8 mouse cellular contexts compared by ENCODE assay signal in genomic region chr7:141562421-141562851, GRCm38 (mm10). TPM values are rescaled to one million over a fixed set of nuclear protein-coding genes. Genes with fewer than 3 reads are reported as not detected.
DNase-seq lines count a peak whose midpoint lies in the region; ATAC-seq and TF ChIP-seq lines count a peak whose summit lies in the region.

No protein-coding gene starts in this region.

- ATAC-seq in intestine, embryonic 14.5 days (replicated peaks; ENCODE audit: low FRiP score, low TSS enrichment, low read depth) = peak; percentile 52; the same call in 1 of the 2 replicates
- ATAC-seq in midbrain, embryonic 15.5 days (replicated peaks) = peak; percentile 65

- H3K27ac ChIP-seq in thymus, adult 2 months (ENCODE audit: control insufficient read depth, insufficient read depth, low read length) = no peak overlapping the region
- H3K27ac ChIP-seq in intestine, embryonic 14.5 days (ENCODE audit: low read depth) = peak overlapping the region; percentile 80
- peak overlapping the region; percentile 90 for H3K27ac ChIP-seq in midbrain, embryonic 15.5 days

- 2% methylated on average over 33 of the region's 33 CpGs for whole genome bisulfite sequencing in thymus, adult 2 months
- under 1% methylated on average over 33 of the region's 33 CpGs for WGBS in intestine, embryonic 14.5 days
- under 1% methylated on average over 33 of the region's 33 CpGs for WGBS in midbrain, embryonic 15.5 days

- peak overlapping the region; percentile 91 for H3K9ac ChIP-seq in intestine, embryonic 14.5 days (ENCODE audit: low read length)
- peak overlapping the region; percentile 98 for H3K9ac ChIP-seq in midbrain, embryonic 15.5 days

- peak; percentile 47 for DNase-seq in cerebellum, adult 8-10 months
- no peak for DNase-seq in cerebellum, adult 18-20 months
- DNase-seq in thymus, adult 2 months = no peak
- no peak for DNase-seq in thymus, adult 18-20 months
- DNase-seq in intestine, embryonic 14.5 days (ENCODE audit: low spot score) = no peak
- no peak for DNase-seq in spleen, postnatal 36 days (ENCODE audit: low spot score in 2 of 2)
- no peak for DNase-seq in embryo, embryonic 11 days

- no peaks in the 10 kb centered on the region for H3K27me3 ChIP-seq in thymus, adult 2 months (ENCODE audit: control insufficient read depth, insufficient read depth, low read length)
- no peaks in the 10 kb centered on the region for H3K27me3 ChIP-seq in intestine, embryonic 14.5 days (replicated peaks; ENCODE audit: control insufficient read depth, insufficient read depth, low read length)
- H3K27me3 ChIP-seq in midbrain, embryonic 15.5 days (replicated peaks) = no peaks in the 10 kb centered on the region

- peak overlapping the region; percentile 64 for H3K4me3 ChIP-seq in thymus, adult 2 months (ENCODE audit: control insufficient read depth, insufficient read depth, low read length)
- peak overlapping the region; percentile 96 for H3K4me3 ChIP-seq in intestine, embryonic 14.5 days (ENCODE audit: low read depth, low read length)
- peak overlapping the region; percentile 93 for H3K4me3 ChIP-seq in midbrain, embryonic 15.5 days

- no peaks in the 10 kb centered on the region for H3K9me3 ChIP-seq in intestine, embryonic 14.5 days (ENCODE audit: control insufficient read depth, low read length)
- no peaks in the 10 kb centered on the region for H3K9me3 ChIP-seq in midbrain, embryonic 15.5 days

- peaks cover 24% of the 10 kb centered on the region for H3K4me1 ChIP-seq in thymus, adult 2 months (replicated peaks; ENCODE audit: control insufficient read depth, insufficient read depth, low read length)
- H3K4me1 ChIP-seq in intestine, embryonic 14.5 days (replicated peaks; ENCODE audit: control insufficient read depth, insufficient read depth, low read length) = peaks cover 17% of the 10 kb centered on the region
- peaks cover 36% of the 10 kb centered on the region for H3K4me1 ChIP-seq in midbrain, embryonic 15.5 days

- no peak for TF ChIP-seq CTCF in thymus, adult 2 months (IDR thresholded peaks at IDR 0.05; ENCODE audit: borderline replicate concordance, control insufficient read depth, extremely low read depth, insufficient read depth, low read length, poor library complexity)

- H3K4me2 ChIP-seq in intestine, embryonic 14.5 days (ENCODE audit: low read length) = peak overlapping the region; percentile 81
- peak overlapping the region; percentile 80 for H3K4me2 ChIP-seq in midbrain, embryonic 15.5 days

- no peak for TF ChIP-seq POLR2A in thymus, adult 2 months (IDR thresholded peaks at IDR 0.05; ENCODE audit: control insufficient read depth, extremely low read depth, insufficient read depth, low read length, poor library complexity)

- no peaks in the 10 kb centered on the region for H3K36me3 ChIP-seq in thymus, adult 2 months (ENCODE audit: control insufficient read depth, insufficient read depth, low read length)
- 0 out of 2 replicates have a peak, but pooled peaks cover 4% of the 10 kb centered on the region for H3K36me3 ChIP-seq in intestine, embryonic 14.5 days (ENCODE audit: control insufficient read depth, insufficient read depth, low read length)
- no peaks in the 10 kb centered on the region for H3K36me3 ChIP-seq in midbrain, embryonic 15.5 days (replicated peaks)

RNA-seq across cellular contexts. Expression of gene Ap2a2, which starts 0.5 kb away (rescaled TPM):
- polyA plus RNA-seq in thymus, adult 2 months (2012; rRNA removed) = 40.9 and 45.7 TPM in 2 replicates
- 70.0 and 77.7 TPM in 2 replicates for polyA plus RNA-seq in intestine, embryonic 14.5 days (2014; fragmentation: Nextera tagmentation; extraction: Ambion mirVana)
- 132 and 135 TPM in 2 replicates for polyA plus RNA-seq in midbrain, embryonic 15.5 days (2015; fragmentation: Nextera tagmentation; extraction: Ambion mirVana)

RNA-seq across cellular contexts. Expression of gene Chid1, which starts 22.8 kb away (rescaled TPM):
- 26.5 and 36.8 TPM in 2 replicates for polyA plus RNA-seq in thymus, adult 2 months (2012; rRNA removed)
- polyA plus RNA-seq in intestine, embryonic 14.5 days (2014; fragmentation: Nextera tagmentation; extraction: Ambion mirVana) = 39.0 and 42.1 TPM in 2 replicates
- polyA plus RNA-seq in midbrain, embryonic 15.5 days (2015; fragmentation: Nextera tagmentation; extraction: Ambion mirVana) = 44.1 and 44.6 TPM in 2 replicates
